Mouse (Mus musculus): ENCODE measurements around the gene Grik3.

Grik3 gene

DNA sequence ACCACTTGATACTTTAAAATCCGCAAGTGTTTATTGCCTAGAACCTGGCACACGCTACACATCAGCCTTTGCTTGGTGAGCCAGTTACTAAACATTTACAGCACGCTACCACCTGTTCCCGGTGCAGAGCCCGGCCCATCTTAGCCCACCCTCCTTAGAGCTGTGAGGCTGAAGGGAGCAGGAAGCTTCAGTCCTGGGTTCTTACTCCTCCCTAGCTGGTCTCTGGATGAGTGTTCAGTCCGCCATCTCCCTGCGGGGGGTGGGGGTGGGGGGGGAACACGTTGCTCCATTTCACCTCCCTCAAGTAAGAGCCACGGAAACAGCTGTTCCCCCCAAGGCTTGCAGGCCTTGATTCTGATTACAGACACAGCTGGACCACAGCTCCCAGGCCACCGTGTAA lies 236.5 kb downstream of the Grik3 start:
- no peak for DNase-seq (ENCODE audit: low spot score in 2 of 2)

DNA sequence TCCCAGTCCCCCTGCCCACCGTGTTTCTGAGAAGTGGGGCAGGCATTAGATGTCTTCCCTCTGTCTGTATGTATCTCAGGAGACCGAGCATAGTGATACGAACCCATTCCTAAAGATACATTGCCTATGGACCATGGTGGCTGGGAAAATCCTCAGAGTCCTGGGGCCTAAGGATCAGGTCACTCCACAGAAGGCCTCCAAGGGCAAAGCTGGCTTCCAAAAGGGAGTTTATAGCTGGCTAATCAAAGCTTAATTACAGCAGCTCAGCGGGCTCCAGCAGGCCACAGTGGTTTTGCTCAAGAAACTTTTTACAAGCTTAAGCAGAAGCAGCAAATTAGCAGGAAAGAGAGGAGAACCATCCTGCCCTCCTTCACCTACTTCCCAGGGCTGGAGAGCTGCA lies 237.1 kb downstream of the Grik3 start:
- DNase-seq (ENCODE audit: low spot score in 2 of 2), result no peak

DNA sequence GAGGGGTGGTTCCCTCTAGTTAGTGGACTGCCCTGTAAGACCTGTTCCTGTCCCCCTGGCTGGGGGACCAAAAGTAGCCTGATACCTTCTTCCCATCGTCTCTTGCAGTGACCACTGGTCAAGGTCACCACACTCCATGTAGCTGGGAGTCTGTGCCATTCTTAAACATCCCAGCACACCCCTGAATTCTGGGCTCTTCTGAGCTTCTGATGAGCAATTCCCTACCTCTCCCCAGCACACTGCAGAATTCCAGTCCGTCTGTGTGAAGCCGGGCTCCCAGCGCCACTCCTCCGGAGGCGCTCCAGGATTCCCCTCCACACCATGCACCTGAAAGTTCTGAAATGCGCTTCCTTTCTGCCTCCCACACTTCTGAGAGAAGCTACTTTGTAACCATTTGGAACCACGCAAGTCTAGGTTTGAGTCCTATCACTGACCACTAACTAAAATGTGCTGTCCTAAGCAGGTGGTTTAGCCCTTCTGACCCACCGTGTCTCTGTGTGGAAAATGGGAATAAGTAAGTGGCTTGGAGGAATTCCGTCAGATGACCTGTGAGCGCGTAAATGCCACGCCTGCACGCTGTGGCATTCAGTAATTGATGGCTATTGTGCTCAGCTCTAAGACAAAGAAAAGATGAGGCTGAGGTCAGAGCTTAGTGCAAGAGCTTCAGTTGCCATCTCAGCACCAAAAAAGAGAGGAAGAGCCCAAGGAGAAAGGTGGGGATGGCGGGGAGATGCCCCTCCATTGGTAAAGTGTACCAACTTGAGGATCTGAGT lies 237.8 kb downstream of the Grik3 start:
- DNase-seq (ENCODE audit: low spot score in 2 of 2), result no peak

GRCm38 (mm10) chr4:125729305-125730220 lies 239.1 kb downstream of the Grik3 start:
- no peak for DNase-seq (ENCODE audit: low spot score in 2 of 2)

DNA sequence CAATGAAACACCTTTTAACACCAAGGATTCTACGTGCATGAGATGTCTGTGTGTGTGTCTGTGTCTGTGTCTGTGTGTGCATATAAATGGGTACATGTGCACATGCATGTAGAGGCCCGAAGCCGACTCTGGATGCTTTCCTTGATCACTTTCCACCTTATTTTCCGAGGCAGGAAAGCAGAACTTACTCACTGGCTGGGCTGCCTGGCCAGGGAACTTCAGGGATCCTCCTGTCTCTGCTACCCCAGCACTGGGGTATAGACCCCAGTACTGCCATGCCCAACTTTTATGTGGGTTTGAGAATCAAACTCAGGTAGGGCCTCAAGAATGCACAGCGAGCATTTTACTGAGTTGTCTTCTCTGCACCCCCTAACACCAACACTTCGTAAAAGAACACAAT lies 240.3 kb downstream of the Grik3 start:
- no peak for DNase-seq (ENCODE audit: low spot score in 2 of 2)

- no peak for DNase-seq (ENCODE audit: low spot score in 2 of 2)
Observed at GRCm38 (mm10) chr4:125736783-125737182, 246.3 kb downstream of the Grik3 start.

GRCm38 (mm10) chr4:125738825-125739224 lies 248.3 kb downstream of the Grik3 start:
- DNase-seq (ENCODE audit: low spot score in 2 of 2), result no peak

GRCm38 (mm10) chr4:125742162-125742571 lies 251.7 kb downstream of the Grik3 start:
- DNase-seq (ENCODE audit: low spot score in 2 of 2), result no peak

GRCm38 (mm10) chr4:125745902-125746301 lies 255.4 kb downstream of the Grik3 start:
- no peak for DNase-seq (ENCODE audit: low spot score in 2 of 2)

- DNase-seq (ENCODE audit: low spot score in 2 of 2), result no peak
Observed at GRCm38 (mm10) chr4:125756393-125756792, 265.9 kb downstream of the Grik3 start.

DNA sequence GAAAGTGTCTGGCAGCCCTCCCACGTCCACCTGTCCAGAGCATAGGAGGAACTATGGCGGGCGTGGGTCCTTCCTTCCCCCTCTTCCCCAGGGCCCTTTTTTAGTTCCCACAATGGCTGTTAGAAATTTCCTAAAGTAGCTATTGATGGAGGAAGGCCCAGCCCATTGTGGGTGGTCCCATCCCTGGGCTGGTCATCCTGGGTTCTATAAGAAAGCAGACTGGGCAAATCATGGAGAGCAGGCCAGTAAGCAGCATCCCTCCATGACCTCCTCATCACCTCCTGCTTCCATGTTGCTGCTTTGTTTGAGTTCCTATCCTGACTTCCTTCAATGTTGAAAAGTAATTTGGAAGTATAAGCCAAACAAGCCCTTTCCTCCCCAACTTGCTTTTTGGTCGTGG lies 269.8 kb downstream of the Grik3 start:
- DNase-seq (ENCODE audit: low spot score in 2 of 2), result no peak

DNA sequence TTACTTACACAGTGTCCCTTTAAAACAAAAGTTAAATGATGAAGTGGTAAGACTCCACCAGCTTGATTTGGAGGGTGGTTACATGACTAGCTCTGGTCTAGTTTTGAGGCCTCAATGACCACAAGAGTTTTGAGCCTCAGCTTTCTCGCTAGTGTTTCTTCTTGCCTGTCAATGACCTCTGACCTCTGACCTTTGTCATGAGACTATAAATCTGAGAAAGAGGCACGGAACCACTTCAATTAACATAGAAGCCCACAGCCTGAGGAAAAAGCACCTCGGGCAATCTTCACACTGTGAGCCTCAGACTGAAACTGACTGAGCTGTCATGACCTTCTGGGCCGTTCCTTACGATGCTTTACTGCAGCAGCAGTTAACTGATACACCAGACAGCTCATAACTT lies 272.6 kb downstream of the Grik3 start:
- DNase-seq (ENCODE audit: low spot score in 2 of 2), result no peak
